Mouse (Mus musculus) thymus, postnatal 4 days (tissue): ENCODE data around the gene Uggt1.

ENCODE experiments used
- DNase-seq: peaks from one replicate; pipeline ENCODE4 v3.0.0; 2021

Uggt1 gene

GRCm38 (mm10) chr1:36162687-36163086 is 81.8 kb downstream of the Uggt1 start:
- no peak for DNase-seq

- DNase-seq: no peak
Measured at GRCm38 (mm10) chr1:36161208-36161607, 83.3 kb downstream of the Uggt1 start.

- DNase-seq: peak; percentile 73
Measured at GRCm38 (mm10) chr1:36160246-36160645, 84.3 kb downstream of the Uggt1 start.

- peak; percentile 92 for DNase-seq
Measured at GRCm38 (mm10) chr1:36149411-36149810, 95.1 kb downstream of the Uggt1 start.

- DNase-seq: peak; percentile 83
Measured at GRCm38 (mm10) chr1:36148809-36149208, 95.7 kb downstream of the Uggt1 start.

GRCm38 (mm10) chr1:36145050-36145449 is 99.5 kb downstream of the Uggt1 start:
- peak; percentile 81 for DNase-seq

- DNase-seq: no peak
Measured at GRCm38 (mm10) chr1:36140311-36140710, 104.2 kb downstream of the Uggt1 start.

- DNase-seq: peak; percentile 90
Measured at GRCm38 (mm10) chr1:36134584-36134983, 109.9 kb downstream of the Uggt1 start.

GRCm38 (mm10) chr1:36133647-36134046 is 110.9 kb downstream of the Uggt1 start:
- no peak for DNase-seq

- peak; percentile 67 for DNase-seq
Measured at GRCm38 (mm10) chr1:36133041-36133440, 111.5 kb downstream of the Uggt1 start.

GRCm38 (mm10) chr1:36132211-36132610 is 112.3 kb downstream of the Uggt1 start:
- no peak for DNase-seq

- no peak for DNase-seq
Measured at GRCm38 (mm10) chr1:36131766-36132165, 112.8 kb downstream of the Uggt1 start.

GRCm38 (mm10) chr1:36131154-36131553 is 113.4 kb downstream of the Uggt1 start:
- peak; percentile 61 for DNase-seq

GRCm38 (mm10) chr1:36130307-36131035 is 114.0 kb downstream of the Uggt1 start:
- no peak for DNase-seq

GRCm38 (mm10) chr1:36129881-36130280 is 114.6 kb downstream of the Uggt1 start:
- no peak for DNase-seq

- no peak for DNase-seq
Measured at GRCm38 (mm10) chr1:36129126-36129525, 115.4 kb downstream of the Uggt1 start.

GRCm38 (mm10) chr1:36125076-36125475 is 119.4 kb downstream of the Uggt1 start:
- no peak for DNase-seq

- DNase-seq: no peak
Measured at GRCm38 (mm10) chr1:36121172-36121571, 123.3 kb downstream of the Uggt1 start.

GRCm38 (mm10) chr1:36119426-36119825 is 125.1 kb downstream of the Uggt1 start:
- no peak for DNase-seq

- DNase-seq: no peak
Measured at GRCm38 (mm10) chr1:36118958-36119357, 125.6 kb downstream of the Uggt1 start.

- no peak for DNase-seq
Measured at GRCm38 (mm10) chr1:36118061-36118685, 126.3 kb downstream of the Uggt1 start.

GRCm38 (mm10) chr1:36116488-36116887 is 128.0 kb downstream of the Uggt1 start:
- no peak for DNase-seq

GRCm38 (mm10) chr1:36114844-36115243 is 129.7 kb downstream of the Uggt1 start:
- no peak for DNase-seq

GRCm38 (mm10) chr1:36113670-36114069 is 130.8 kb downstream of the Uggt1 start:
- no peak for DNase-seq

- no peak for DNase-seq
Measured at GRCm38 (mm10) chr1:36112665-36113064, 131.9 kb downstream of the Uggt1 start.
